Mouse (Mus musculus) heart, adult 2 months (tissue): Measurements from ENCODE around the gene Gal3st2c. TPM values are rescaled to one million over a fixed set of nuclear protein-coding genes. Genes with fewer than 3 reads are reported as not detected.

ENCODE experiments used
- DNase-seq, 2 experiments: peaks; one replicate each; pipeline ENCODE4 v3.0.0; 2021
- H3K27ac ChIP-seq: fragments of 200-600 bp; 2 replicates; pipeline ENCODE4 v1.8.1; 2022
- H3K27me3 ChIP-seq: fragments of 200-500 bp; 2 replicates; pipeline ENCODE4 v1.6.1; 2012; ENCODE audit warnings: mild to moderate bottlenecking, low read length, inconsistent platforms, mixed read lengths; ENCODE audit not compliant: control insufficient read depth, insufficient read depth
- H3K36me3 ChIP-seq: fragments of 200-500 bp; 2 replicates; pipeline ENCODE4 v1.6.1; 2012; ENCODE audit warnings: low read length, inconsistent platforms; ENCODE audit not compliant: control insufficient read depth, insufficient read depth
- H3K4me1 ChIP-seq: fragments of 200-500 bp; 2 replicates; pipeline ENCODE4 v1.6.1; 2011; ENCODE audit warnings: low read length; ENCODE audit not compliant: control insufficient read depth, insufficient read depth
- H3K4me3 ChIP-seq: fragments of 200-600 bp; 2 replicates; pipeline ENCODE4 v1.8.1; 2022
- H3K79me2 ChIP-seq: fragments of 200-500 bp; replicated peaks from 2 replicates; pipeline ENCODE4 v1.6.1; 2012; ENCODE audit warnings: mild to moderate bottlenecking, inconsistent platforms, low read length, moderate library complexity, mixed read lengths; ENCODE audit not compliant: control insufficient read depth, insufficient read depth
- H3K9ac ChIP-seq: fragments of 200-500 bp; 2 replicates; pipeline ENCODE4 v1.6.1; 2012; ENCODE audit warnings: low read depth, mild to moderate bottlenecking, control low read depth, inconsistent platforms, low read length, mixed read lengths
- CTCF ChIP-seq: fragments of 200-600 bp; IDR thresholded peaks from 2 replicates; pipeline ENCODE4 v1.8.1; 2022; ENCODE audit warnings: antibody characterized with exemption, mild to moderate bottlenecking, moderate library complexity
- EP300 ChIP-seq: fragments of 200-500 bp; IDR thresholded peaks from 2 replicates; pipeline ENCODE4 v1.6.1; 2011; ENCODE audit warnings: low read depth, low read length, control low read depth; ENCODE audit not compliant: insufficient read depth
- POLR2A ChIP-seq: fragments of 200-500 bp; IDR thresholded peaks from 2 replicates; pipeline ENCODE4 v1.6.1; 2011; ENCODE audit warnings: mild to moderate bottlenecking, low read depth, low read length, control low read depth; ENCODE audit not compliant: insufficient read depth
- WGBS: fragments of 180-500 bp; shearing (Covaris S2); methylation state at CpG from one replicate; pipeline ENCODE4 v1.1.7; 2018; 5-methylcytosine and 5-hydroxymethylcytosine counted together
- intact Hi-C: fragments of 180-260 bp; cut with DNase I; formaldehyde crosslinking; loops from one replicate; pipeline ENCODE4 v1.15.1; 2025
- polyA plus RNA-seq: library from polyadenylated mRNA; depleted of rRNA; stranded (reverse); fragments of >200 nt; gene quantifications from 2 replicates; pipeline ENCODE4 v1.2.3, GENCODE M21; 2012
- total RNA-seq, 2 experiments: library from RNA; stranded (reverse); gene quantifications; 2 replicates each; pipeline ENCODE4 v1.2.3; 2021

Gene Gal3st2c
- total and polyA plus RNA-seq, 3 experiments, result 0.76 to 1.1 (median 0.80) TPM

- Histone ChIP-seq H3K36me3 (no peaks in the 10 kb centered on the region), H3K4me1 (no peaks in the 10 kb centered on the region), H3K79me2 (no peaks in the 10 kb centered on the region), H3K27me3 (no peaks in the 10 kb centered on the region), H3K4me3 (no peak overlapping the region), H3K9ac (no peak overlapping the region), H3K27ac (no peak overlapping the region)
- DNase-seq, result no peak
- 64% methylated on average over 3 of the region's 3 CpGs for WGBS
- intact Hi-C loops, result no loop called here
- TF ChIP-seq EP300, result no peak
- TF ChIP-seq CTCF, result peak; percentile 49
Measured at GRCm38 (mm10) chr1:94011643-94012042, 21.3 kb downstream of the Gal3st2c start.

GRCm38 (mm10) chr1:94020151-94020550, 29.8 kb downstream of the Gal3st2c start, which contains the start of gene Neu4:
Gene Neu4, plus strand, starts transcription at chr1:94020451.
- no peak for TF ChIP-seq POLR2A
- TF ChIP-seq CTCF, result no peak
- no peak for TF ChIP-seq EP300
- Histone ChIP-seq H3K4me1 (no peaks in the 10 kb centered on the region), H3K27me3 (no peaks in the 10 kb centered on the region), H3K9ac (no peak within 1 kb of the TSS), H3K79me2 (no peaks in the 10 kb centered on the region), H3K36me3 (no peaks in the 10 kb centered on the region), H3K27ac (no peak within 1 kb of the TSS), H3K4me3 (no peak within 1 kb of the TSS)
- DNase-seq, result no peak
- 86% methylated on average over 6 of the region's 6 CpGs for WGBS
- intact Hi-C loops, result no loop called here

GRCm38 (mm10) chr1:94027506-94028108, 37.3 kb downstream of the Gal3st2c start:
- H3K9ac ChIP-seq, result no peak overlapping the region
- no peak overlapping the region for H3K27ac ChIP-seq
- intact Hi-C loops, result no loop called here
- no peak for DNase-seq
- 84% methylated on average over 12 of the region's 12 CpGs for WGBS
- TF ChIP-seq CTCF (no peak), POLR2A (no peak), EP300 (no peak)
- H3K27me3 ChIP-seq, result no peaks in the 10 kb centered on the region
- no peaks in the 10 kb centered on the region for H3K36me3 ChIP-seq
- H3K79me2 ChIP-seq, result no peaks in the 10 kb centered on the region
- H3K4me1 ChIP-seq, result no peaks in the 10 kb centered on the region
- no peak overlapping the region for H3K4me3 ChIP-seq

GRCm38 (mm10) chr1:94028741-94029140, 38.4 kb downstream of the Gal3st2c start:
- no peak for DNase-seq
- H3K4me3 ChIP-seq, result no peak overlapping the region
- intact Hi-C loops, result no loop called here
- 86% methylated on average over 2 of the region's 2 CpGs for WGBS
- H3K9ac ChIP-seq, result no peak overlapping the region
- no peaks in the 10 kb centered on the region for H3K27me3 ChIP-seq
- no peaks in the 10 kb centered on the region for H3K36me3 ChIP-seq
- no peaks in the 10 kb centered on the region for H3K79me2 ChIP-seq
- TF ChIP-seq EP300 (no peak), POLR2A (no peak), CTCF (no peak)
- no peaks in the 10 kb centered on the region for H3K4me1 ChIP-seq
- H3K27ac ChIP-seq, result no peak overlapping the region

- WGBS, result 94% methylated on average over 2 of the region's 2 CpGs
- no peak for DNase-seq
- intact Hi-C loops, result no loop called here
- no peaks in the 10 kb centered on the region for H3K36me3 ChIP-seq
- no peak for TF ChIP-seq POLR2A
- no peak for TF ChIP-seq CTCF
- TF ChIP-seq EP300, result no peak
- H3K79me2 ChIP-seq, result no peaks in the 10 kb centered on the region
- H3K4me3 ChIP-seq, result no peak overlapping the region
- no peak overlapping the region for H3K9ac ChIP-seq
- H3K27ac ChIP-seq, result no peak overlapping the region
- H3K27me3 ChIP-seq, result no peaks in the 10 kb centered on the region
- H3K4me1 ChIP-seq, result peaks cover 3% of the 10 kb centered on the region
Measured at GRCm38 (mm10) chr1:94033075-94033602, 42.8 kb downstream of the Gal3st2c start.

- 0 out of 2 replicates have a peak overlapping the region, but pooled peaks have one; percentile 5 for H3K9ac ChIP-seq
- DNase-seq, result peak; percentile 89 to 90
- TF ChIP-seq CTCF, result peak; percentile 93
- no peak for TF ChIP-seq POLR2A
- peak; percentile 62; the same call in 1 of the 2 replicates for TF ChIP-seq EP300
- H3K36me3 ChIP-seq, result no peaks in the 10 kb centered on the region
- intact Hi-C loops, result loop anchor here (1.0 kb wide), 1 partner anchor 44 kb away; no protein-coding TSS in a partner anchor
- H3K27me3 ChIP-seq, result no peaks in the 10 kb centered on the region
- peak overlapping the region; percentile 80 for H3K27ac ChIP-seq
- H3K4me3 ChIP-seq, result peak overlapping the region; percentile 28
- under 1% methylated on average over 25 of the region's 25 CpGs for WGBS
- peaks cover 3% of the 10 kb centered on the region for H3K4me1 ChIP-seq
- no peaks in the 10 kb centered on the region for H3K79me2 ChIP-seq
Measured at GRCm38 (mm10) chr1:94034984-94035743, 44.9 kb downstream of the Gal3st2c start.
